Mouse (Mus musculus) MN1 (cell line): ENCODE measurements around the gene Msln.

Source experiments
- DNase-seq: peaks from one replicate; pipeline ENCODE4 v3.0.0-alpha.2; 2016; ENCODE audit warnings: low spot score

The Msln gene

GRCm38 (mm10) chr17:25723919-25724318 is 30.3 kb downstream of the Msln start:
- DNase-seq, result no peak

DNA sequence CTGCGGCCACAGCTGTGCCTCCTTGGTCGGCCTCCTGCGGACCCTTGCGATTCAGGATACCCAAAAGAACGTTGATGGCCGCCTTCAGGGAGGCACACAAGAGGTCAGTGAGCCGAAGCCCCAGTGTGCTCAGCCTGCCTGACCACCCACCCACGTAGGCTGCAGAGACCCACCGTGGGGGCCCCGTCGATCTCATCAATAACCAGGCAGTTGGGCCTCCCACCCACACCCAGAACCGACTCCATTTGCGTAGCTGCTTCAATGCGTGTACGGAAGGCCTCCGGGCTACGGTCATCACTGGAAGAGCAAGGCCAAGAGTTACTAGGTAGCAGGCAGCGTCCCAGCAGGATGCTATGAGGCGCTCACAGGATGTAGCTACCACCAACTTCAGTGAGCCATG is 30.7 kb downstream of the Msln start:
- no peak for DNase-seq

DNA sequence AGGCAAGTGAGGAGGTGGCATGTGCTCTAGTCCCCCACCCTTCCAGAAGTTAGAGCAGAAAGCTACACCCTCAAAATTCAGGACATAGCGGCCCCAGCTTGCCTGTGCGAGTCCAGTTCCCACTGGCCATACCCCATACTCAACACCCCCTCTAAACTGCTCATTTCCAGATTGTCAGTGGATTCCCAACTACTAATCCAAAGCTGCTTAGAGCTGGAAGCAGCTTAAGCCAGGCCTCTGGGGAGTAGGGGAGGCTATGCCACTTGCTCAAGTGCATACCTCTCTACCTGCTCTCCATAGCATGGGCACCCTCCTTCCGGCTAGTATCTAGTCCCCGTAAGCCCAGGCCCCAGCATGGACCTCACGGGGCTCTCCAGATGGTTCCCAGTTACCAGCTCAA is 32.7 kb downstream of the Msln start:
- no peak for DNase-seq

DNA sequence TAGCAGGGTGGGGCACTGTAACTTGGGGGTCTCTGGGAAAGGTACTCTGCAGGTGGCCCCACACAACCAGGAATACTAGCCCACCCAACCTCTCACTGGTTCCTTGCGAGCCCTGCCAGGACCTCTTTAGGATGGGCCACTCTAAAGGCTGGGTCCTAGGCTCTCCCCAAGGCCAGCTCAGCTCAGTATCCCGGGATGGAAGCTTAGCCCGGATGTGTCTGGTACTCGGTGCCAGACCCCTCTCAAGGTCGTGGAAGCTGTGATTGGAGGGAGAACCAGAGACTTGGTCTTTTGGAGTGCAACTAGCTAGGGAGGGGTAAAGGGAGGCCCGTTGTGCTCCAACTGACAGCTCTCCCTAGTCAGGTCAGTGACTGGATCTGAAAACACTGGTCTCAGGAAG is 36.5 kb downstream of the Msln start:
- DNase-seq, result no peak

GRCm38 (mm10) chr17:25716711-25717637 is 37.2 kb downstream of the Msln start, which contains the start of gene Gng13:
Gene Gng13 (plus strand): TSS chr17:25717171.
- DNase-seq, result peak; percentile 55

DNA sequence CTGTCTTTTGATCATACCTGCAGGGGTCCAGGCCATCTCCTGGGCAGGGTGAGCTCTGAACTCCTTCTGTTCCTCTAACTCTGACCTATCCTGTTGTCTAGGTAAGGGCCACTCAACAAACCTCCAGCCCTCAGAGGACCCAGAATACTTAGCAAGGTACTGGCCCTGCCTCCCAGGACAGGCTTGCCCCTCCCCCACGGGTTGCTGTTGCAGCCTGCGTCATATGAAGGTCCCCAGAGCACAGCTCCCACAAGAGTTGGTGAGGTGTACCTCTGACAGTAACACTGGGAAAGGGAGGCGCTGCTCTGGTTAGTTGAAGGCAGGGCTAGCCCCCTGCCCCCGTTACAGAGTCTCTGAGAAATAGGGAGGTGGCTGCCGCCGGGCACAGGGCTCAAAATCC is 38.0 kb downstream of the Msln start:
- DNase-seq, result no peak

- DNase-seq, result no peak
These were observed 38.6 kb downstream of the Msln start for GRCm38 (mm10) chr17:25715627-25716026.

GRCm38 (mm10) chr17:25711136-25711535 is 43.0 kb downstream of the Msln start:
- no peak for DNase-seq

DNA sequence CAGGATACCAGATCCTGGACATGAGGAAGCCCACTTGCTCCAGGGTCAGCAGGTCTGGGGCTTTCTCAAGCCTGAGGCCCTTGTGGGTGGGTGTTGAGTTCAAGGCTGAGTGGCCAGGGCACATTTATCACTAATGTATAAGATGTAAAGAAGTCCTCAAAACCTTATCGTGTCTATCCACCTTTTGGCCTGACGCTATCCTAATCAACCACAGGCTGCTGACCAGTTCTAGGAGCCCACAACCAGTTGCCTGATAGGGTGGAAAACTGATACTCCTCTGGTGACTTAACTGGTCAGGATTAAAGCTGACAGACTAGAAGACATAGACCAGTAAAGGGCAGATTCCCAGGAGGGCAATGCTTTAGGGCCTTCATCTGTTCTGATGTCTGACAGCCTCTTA is 44.2 kb downstream of the Msln start:
- DNase-seq, result no peak

GRCm38 (mm10) chr17:25700863-25701496 is 53.2 kb downstream of the Msln start:
- DNase-seq, result no peak
